Comparison of ENCODE assay signal across 8 mouse cellular contexts in genomic region chr7:97480821-97481339, GRCm38 (mm10). TPM values are rescaled to one million over a fixed set of nuclear protein-coding genes. Genes with fewer than 3 reads are reported as not detected.
DNase-seq lines count a peak whose midpoint lies in the region; ATAC-seq lines count a peak whose summit lies in the region.

Ints4 (plus strand) TSS chr7:97480956.

- DNase-seq in MEL-GATA-1-ER (ENCODE audit: extremely low read depth, low read depth): peak; percentile 95
- DNase-seq in cerebellum, adult 8-10 months: peak; percentile 90
- DNase-seq in forelimb bud, embryonic 11.5 days (ENCODE audit: low read depth, low spot score): peak; percentile 93
- DNase-seq in layer of hippocampus, adult 9-10 months (ENCODE audit: low spot score): peak; percentile 70
- peak; percentile 66 for DNase-seq in ovary, postnatal 10 days (ENCODE audit: low spot score)
- peak; percentile 83 to 85 for DNase-seq in thymus, postnatal 10 days (ENCODE audit: low spot score in 2 of 2)

- peak within 1 kb of the TSS; percentile 75 for H3K4me2 ChIP-seq in lung, embryonic 16.5 days (ENCODE audit: low read depth, low read length)

- peak within 1 kb of the TSS; percentile 77 for H3K4me3 ChIP-seq in lung, embryonic 16.5 days (ENCODE audit: low read length)

- under 1% methylated on average over 24 of the region's 24 CpGs for WGBS in lung, embryonic 16.5 days

- H3K9ac ChIP-seq in lung, embryonic 16.5 days (ENCODE audit: low read length): peak within 1 kb of the TSS; percentile 84

- H3K27ac ChIP-seq in lung, embryonic 16.5 days (ENCODE audit: low read length): peak within 1 kb of the TSS; percentile 76

- H3K27me3 ChIP-seq in lung, embryonic 16.5 days (ENCODE audit: control insufficient read depth, insufficient read depth, low read depth, low read length): no peaks in the 10 kb centered on the region

- peaks cover 10% of the 10 kb centered on the region for H3K4me1 ChIP-seq in lung, embryonic 16.5 days (replicated peaks; ENCODE audit: control insufficient read depth, insufficient read depth, low read length)

- peak; percentile 98 to 99 for ATAC-seq in hematopoietic stem cell, adult 5-6 weeks (replicated peaks in 1 of 2; ENCODE audit: insufficient read depth in 1 of 2, low FRiP score in 2 of 2, low TSS enrichment in 1 of 2, low read depth in 1 of 2, poor library complexity in 2 of 2, severe bottlenecking in 2 of 2)
- ATAC-seq in lung, embryonic 16.5 days (ENCODE audit: low read depth): peak; percentile 100

- H3K36me3 ChIP-seq in lung, embryonic 16.5 days (ENCODE audit: control insufficient read depth, insufficient read depth, low read length): peaks cover 6% of the 10 kb centered on the region; the same call in 1 of the 2 replicates

- no peaks in the 10 kb centered on the region for H3K9me3 ChIP-seq in lung, embryonic 16.5 days (ENCODE audit: control insufficient read depth, low read length)

RNA-seq across cellular contexts. Expression of gene Ints4, which starts in this region (rescaled TPM):
- 51.4 and 55.4 TPM in 2 replicates for total RNA-seq in hematopoietic stem cell, adult 5-6 weeks (2017)
- 46.9 and 49.8 TPM in 2 replicates for polyA plus RNA-seq in lung, embryonic 16.5 days (2015; fragmentation: Nextera tagmentation; extraction: Ambion mirVana)

Comparison
In these comparisons a context has a peak if more than half of its experiments do, and no peak if none do; other contexts are left out.
1. Peak in every context shown above with its lines: DNase-seq, ATAC-seq, H3K4me3 ChIP-seq and H3K27ac ChIP-seq.